Mouse (Mus musculus) neural tube, embryonic 11.5 days (tissue): ENCODE data around the gene Smad6. TPM values are rescaled to one million over a fixed set of nuclear protein-coding genes. Genes with fewer than 3 reads are reported as not detected.
A peak's percentile ranks its signal among the peaks of the same experiment; 100 is the strongest.

ENCODE experiments used
- ATAC-seq: fragments of 200-750 bp; cut with Nextera tagmentation; 2 replicates; pipeline ENCODE4 v1.8.0; 2017; ENCODE audit warnings: moderate number of reproducible peaks, mild to moderate bottlenecking, moderate TSS enrichment, moderate library complexity; ENCODE audit not compliant: insufficient read depth, low FRiP score, low TSS enrichment
- DNase-seq: peaks from one replicate; pipeline ENCODE4 v3.0.0-alpha.2; 2015; ENCODE audit warnings: low spot score
- H3K27ac ChIP-seq: fragments of 300-500 bp; sonication (generic); 2 replicates; pipeline ENCODE4 v1.5.1; 2014; ENCODE audit warnings: low read depth, mild to moderate bottlenecking, low read length
- H3K27me3 ChIP-seq: fragments of 300-500 bp; sonication (generic); 2 replicates; pipeline ENCODE4 v1.6.1; 2014; ENCODE audit warnings: mild to moderate bottlenecking, low read length, mixed read lengths; ENCODE audit not compliant: control insufficient read depth, insufficient read depth
- H3K36me3 ChIP-seq: fragments of 300-500 bp; sonication (generic); 2 replicates; pipeline ENCODE4 v1.6.1; 2014; ENCODE audit warnings: mild to moderate bottlenecking, low read length, moderate library complexity, mixed read lengths; ENCODE audit not compliant: control insufficient read depth, insufficient read depth
- H3K4me1 ChIP-seq: fragments of 300-500 bp; sonication (generic); 2 replicates; pipeline ENCODE4 v1.6.1; 2014; ENCODE audit warnings: low read length, mixed read lengths; ENCODE audit not compliant: control insufficient read depth, insufficient read depth
- H3K4me2 ChIP-seq: fragments of 300-500 bp; sonication (generic); 2 replicates; pipeline ENCODE4 v1.6.1; 2014; ENCODE audit warnings: low read depth, mild to moderate bottlenecking, moderate library complexity
- H3K4me3 ChIP-seq: fragments of 300-500 bp; sonication (generic); 2 replicates; pipeline ENCODE4 v1.5.1; 2014; ENCODE audit warnings: low read depth, low read length
- H3K9ac ChIP-seq: fragments of 300-500 bp; sonication (generic); 2 replicates; pipeline ENCODE4 v1.6.1; 2014; ENCODE audit warnings: mild to moderate bottlenecking, low read length
- H3K9me3 ChIP-seq: fragments of 300-500 bp; sonication (generic); 2 replicates; pipeline ENCODE4 v1.6.1; 2016; ENCODE audit warnings: low read length; ENCODE audit not compliant: control insufficient read depth
- WGBS: fragments of 180-500 bp; shearing (Covaris S2); extraction: QIAGEN DNeasy Blood & Tissue Kit; methylation state at CpG from one replicate; pipeline ENCODE4 v1.1.7; 2014; 5-methylcytosine and 5-hydroxymethylcytosine counted together
- polyA plus RNA-seq: library from polyadenylated mRNA; unstranded; fragments of >200 nt; fragmentation: Nextera tagmentation; extraction: Ambion mirVana; gene quantifications from 2 replicates; pipeline ENCODE4 v1.2.1, GENCODE M21; 2014

The Smad6 gene
- polyA plus RNA-seq, 1 experiment from 2014 or later, result 6.8 TPM

- Histone ChIP-seq H3K36me3 (no peaks in the 10 kb centered on the region), H3K9me3 (no peaks in the 10 kb centered on the region), H3K4me1 (peaks cover 6% of the 10 kb centered on the region), H3K27ac (no peak overlapping the region), H3K27me3 (no peaks in the 10 kb centered on the region), H3K4me3 (no peak overlapping the region), H3K9ac (no peak overlapping the region), H3K4me2 (no peak overlapping the region)
- ATAC-seq (no peak), DNase-seq (no peak)
- 84% methylated on average over 12 of the region's 12 CpGs for WGBS
Observed at GRCm38 (mm10) chr9:63989214-63989613, 32.6 kb downstream of the Smad6 start.

- Histone ChIP-seq H3K36me3 (no peaks in the 10 kb centered on the region), H3K9ac (no peak overlapping the region), H3K9me3 (no peaks in the 10 kb centered on the region), H3K27ac (no peak overlapping the region), H3K4me3 (no peak overlapping the region), H3K27me3 (no peaks in the 10 kb centered on the region), H3K4me1 (peaks cover 14% of the 10 kb centered on the region), H3K4me2 (no peak overlapping the region)
- whole genome bisulfite sequencing, result 83% methylated on average over 6 of the region's 6 CpGs
- no peak for DNase-seq
- no peak for ATAC-seq
Observed at GRCm38 (mm10) chr9:63985125-63985524, 36.7 kb downstream of the Smad6 start.

- no peak for ATAC-seq
- Histone ChIP-seq H3K27me3 (no peaks in the 10 kb centered on the region), H3K27ac (no peak overlapping the region), H3K4me3 (no peak overlapping the region), H3K9ac (no peak overlapping the region), H3K4me1 (peaks cover 14% of the 10 kb centered on the region), H3K9me3 (no peaks in the 10 kb centered on the region), H3K36me3 (no peaks in the 10 kb centered on the region), H3K4me2 (no peak overlapping the region)
- no peak for DNase-seq
- 81% methylated on average over 12 of the region's 12 CpGs for WGBS
Observed at GRCm38 (mm10) chr9:63982937-63983632, 38.8 kb downstream of the Smad6 start.

GRCm38 (mm10) chr9:63981912-63982311 lies 39.9 kb downstream of the Smad6 start:
- H3K27ac ChIP-seq, result no peak overlapping the region
- no peak overlapping the region for H3K4me2 ChIP-seq
- H3K36me3 ChIP-seq, result no peaks in the 10 kb centered on the region
- DNase-seq (no peak), ATAC-seq (no peak)
- no peak overlapping the region for H3K4me3 ChIP-seq
- WGBS, result 86% methylated on average over 4 of the region's 4 CpGs
- no peaks in the 10 kb centered on the region for H3K9me3 ChIP-seq
- peaks cover 14% of the 10 kb centered on the region for H3K4me1 ChIP-seq
- no peak overlapping the region for H3K9ac ChIP-seq
- no peaks in the 10 kb centered on the region for H3K27me3 ChIP-seq

- no peak overlapping the region for H3K4me2 ChIP-seq
- no peak overlapping the region for H3K27ac ChIP-seq
- H3K9me3 ChIP-seq, result no peaks in the 10 kb centered on the region
- ATAC-seq (no peak), DNase-seq (no peak)
- no peak overlapping the region for H3K4me3 ChIP-seq
- H3K27me3 ChIP-seq, result no peaks in the 10 kb centered on the region
- WGBS, result 77% methylated on average over 4 of the region's 4 CpGs
- H3K36me3 ChIP-seq, result no peaks in the 10 kb centered on the region
- H3K4me1 ChIP-seq, result peaks cover 16% of the 10 kb centered on the region
- H3K9ac ChIP-seq, result no peak overlapping the region
Observed at GRCm38 (mm10) chr9:63981371-63981770, 40.5 kb downstream of the Smad6 start.

GRCm38 (mm10) chr9:63980179-63981086 lies 41.4 kb downstream of the Smad6 start:
- Histone ChIP-seq H3K36me3 (no peaks in the 10 kb centered on the region), H3K27ac (peak overlapping the region; percentile 24; the same call in 1 of the 2 replicates), H3K4me1 (peaks cover 23% of the 10 kb centered on the region), H3K4me2 (no peak overlapping the region; the same call in 1 of the 2 replicates), H3K9ac (no peak overlapping the region), H3K4me3 (no peak overlapping the region), H3K9me3 (no peaks in the 10 kb centered on the region), H3K27me3 (no peaks in the 10 kb centered on the region)
- DNase-seq, result peak; percentile 65
- 5% methylated on average over 18 of the region's 18 CpGs for WGBS
- no peak for ATAC-seq

DNA sequence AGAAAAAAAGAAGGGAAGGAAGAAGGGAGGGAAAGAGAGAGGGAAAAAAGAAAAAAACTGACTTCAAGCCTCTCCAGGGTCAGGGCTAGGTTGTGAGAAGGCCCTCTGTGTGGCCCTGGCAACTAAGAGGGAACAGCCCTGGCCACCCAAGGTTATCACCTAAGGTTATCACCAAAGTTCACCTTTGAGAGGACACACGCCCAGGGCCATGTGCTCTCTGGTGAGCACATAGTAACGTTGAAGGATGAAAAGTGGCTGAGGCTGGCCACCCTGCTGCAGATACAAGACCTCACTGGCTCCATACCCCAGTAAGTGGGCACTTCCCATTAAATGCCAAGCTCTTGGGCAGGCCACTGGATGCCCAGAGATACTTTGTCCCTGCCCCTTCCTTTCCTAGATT lies 42.6 kb downstream of the Smad6 start:
- no peak overlapping the region for H3K4me3 ChIP-seq
- WGBS, result 79% methylated on average over 2 of the region's 2 CpGs
- H3K4me2 ChIP-seq, result no peak overlapping the region
- no peaks in the 10 kb centered on the region for H3K27me3 ChIP-seq
- DNase-seq, result no peak
- H3K9ac ChIP-seq, result no peak overlapping the region
- H3K27ac ChIP-seq, result no peak overlapping the region
- no peaks in the 10 kb centered on the region for H3K9me3 ChIP-seq
- peaks cover 21% of the 10 kb centered on the region for H3K4me1 ChIP-seq
- no peak for ATAC-seq
- no peaks in the 10 kb centered on the region for H3K36me3 ChIP-seq

GRCm38 (mm10) chr9:63978682-63979081 lies 43.2 kb downstream of the Smad6 start:
- H3K4me2 ChIP-seq, result no peak overlapping the region
- no peak overlapping the region for H3K9ac ChIP-seq
- no peak overlapping the region for H3K27ac ChIP-seq
- H3K27me3 ChIP-seq, result no peaks in the 10 kb centered on the region
- ATAC-seq (no peak), DNase-seq (no peak)
- WGBS, result 86% methylated on average over 7 of the region's 7 CpGs
- no peaks in the 10 kb centered on the region for H3K9me3 ChIP-seq
- no peaks in the 10 kb centered on the region for H3K36me3 ChIP-seq
- no peak overlapping the region for H3K4me3 ChIP-seq
- H3K4me1 ChIP-seq, result peaks cover 25% of the 10 kb centered on the region
